Mouse (Mus musculus) testis, adult 10 weeks (tissue): ENCODE data around the gene Olfr352. TPM values are rescaled to one million over a fixed set of nuclear protein-coding genes. Genes with fewer than 3 reads are reported as not detected.

Experiments used
- polyA plus RNA-seq: library from polyadenylated mRNA; stranded (reverse); fragments of 350-450 nt; fragmentation: Illumina TruSeq; extraction: RNeasy Lipid Tissue Mini Kit (QIAGEN cat#74804); gene quantifications from one replicate; pipeline ENCODE4 v1.2.3, GENCODE M21; 2014; ENCODE audit warnings: low read depth, low replicate concordance

Gene Olfr352
- polyA plus RNA-seq = not detected

DNA sequence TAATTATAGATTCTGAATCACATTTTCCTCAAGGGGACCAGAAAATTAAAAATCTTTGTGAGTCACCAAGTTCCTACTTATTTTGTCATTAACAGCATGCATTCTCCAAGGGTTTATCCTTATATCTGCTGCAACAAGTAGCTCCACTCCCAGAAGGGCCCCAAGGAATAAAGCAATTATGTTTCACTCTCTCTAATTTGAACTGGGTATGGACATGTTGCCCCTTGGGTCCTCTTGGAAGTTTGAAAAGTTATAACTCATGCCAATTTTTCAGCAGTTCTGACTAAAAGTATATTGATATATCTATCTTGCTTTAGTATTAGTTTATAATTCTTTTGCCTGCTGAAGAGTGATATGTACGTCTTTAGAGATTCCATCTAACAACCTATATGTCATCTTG is at the start of gene Olfr352:
TSS of gene Olfr352 (plus strand) at position 301 of the 400 bp plus-strand sequence.

DNA sequence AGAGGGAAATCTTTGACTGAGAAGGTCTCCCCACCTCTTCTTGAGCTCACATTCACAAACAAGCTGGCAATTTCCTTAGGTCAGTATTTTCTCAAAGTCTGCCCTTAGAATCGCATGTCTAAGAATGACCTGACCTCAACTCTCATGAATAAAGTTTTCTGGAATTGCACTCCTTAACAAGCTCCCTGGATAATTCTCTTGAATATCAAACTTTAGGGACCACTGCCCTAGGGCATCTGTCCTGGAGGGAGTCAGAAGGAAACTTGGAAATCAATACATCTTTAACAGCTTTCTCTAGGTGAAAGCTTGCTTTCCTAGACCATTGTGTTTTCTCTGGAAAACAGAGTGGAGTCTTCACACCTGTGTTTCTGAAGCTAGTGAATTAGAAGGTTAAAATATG is 22.2 kb upstream of the Olfr352 start, which contains the start of gene Olfr350:
TSS of gene Olfr350 (plus strand) at position 301 of the 400 bp plus-strand sequence.

DNA sequence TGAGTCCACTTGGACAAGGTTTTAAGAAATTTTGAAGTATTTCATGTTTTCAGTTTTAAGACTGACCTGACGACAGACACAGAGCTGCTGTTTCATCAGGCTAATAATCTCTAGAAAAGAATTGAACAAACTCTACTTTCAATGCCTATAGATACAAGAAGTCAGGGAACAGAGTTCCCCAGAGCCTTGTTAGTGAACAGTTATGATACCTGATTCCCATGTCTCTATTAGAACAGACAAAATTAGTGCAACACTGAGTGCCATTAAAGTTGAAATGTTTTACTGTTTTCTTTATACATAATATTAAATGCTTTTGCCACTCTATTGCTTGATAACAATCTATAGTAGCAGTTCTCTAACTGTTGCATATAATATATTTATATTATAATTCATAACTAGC is 5.7 kb upstream of the Olfr352 start, which contains the start of gene Olfr351:
TSS of gene Olfr351 (minus strand) at position 101 of the 400 bp plus-strand sequence.

DNA sequence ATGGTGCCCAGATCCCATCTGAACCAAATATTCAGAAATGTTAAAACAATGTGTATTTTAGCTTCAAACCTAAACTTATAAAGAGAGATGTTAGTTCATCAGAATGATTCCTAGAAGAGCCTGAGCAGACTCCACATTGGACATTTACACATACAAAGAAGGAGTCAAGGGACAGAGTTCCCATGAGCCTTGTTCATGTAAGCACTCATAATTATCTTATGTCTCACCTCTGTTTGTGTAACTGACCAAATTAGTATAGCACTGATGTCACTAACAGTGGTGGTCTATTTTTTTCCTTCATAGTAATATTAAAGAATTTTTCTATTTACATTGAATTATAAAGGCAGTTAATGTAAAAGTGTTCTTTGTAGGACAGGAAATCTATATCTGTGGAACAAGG is 24.6 kb downstream of the Olfr352 start, which contains the start of gene Olfr353:
TSS of gene Olfr353 (minus strand) at position 101 of the 400 bp plus-strand sequence.

DNA sequence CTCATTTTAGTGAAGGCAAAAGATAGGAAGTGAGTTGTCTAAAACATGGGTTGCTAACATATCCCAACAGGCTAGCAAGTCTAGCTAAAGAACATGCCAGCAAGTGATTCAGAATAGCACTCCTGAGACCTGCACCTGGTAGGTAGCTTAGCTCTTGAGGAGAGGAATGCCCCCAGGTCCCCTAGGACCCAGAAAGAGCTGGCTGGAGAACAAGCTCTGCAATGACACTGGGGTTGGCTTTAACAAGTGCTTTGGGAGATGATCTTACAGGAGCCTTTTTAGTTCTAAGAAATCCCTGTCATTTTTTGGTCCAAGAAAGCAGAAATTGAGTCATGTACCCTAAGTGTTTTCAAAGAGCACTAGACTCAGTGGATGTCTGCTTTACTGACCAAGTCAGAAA is 37.1 kb downstream of the Olfr352 start, which contains the start of gene Olfr354:
TSS of gene Olfr354 (plus strand) at position 301 of the 400 bp plus-strand sequence.

Other genes starting within 250 kb of the Olfr352 start
- not detected for gene Olfr345, start 228.4 kb upstream of the Olfr352 start, polyA plus RNA-seq
- not detected for gene Olfr346, start 182.7 kb upstream of the Olfr352 start, polyA plus RNA-seq
- not detected for gene Olfr347, start 136.6 kb upstream of the Olfr352 start, polyA plus RNA-seq
- not detected for gene Olfr348, start 84.2 kb upstream of the Olfr352 start, polyA plus RNA-seq
- not detected for gene Olfr50, start 77.9 kb upstream of the Olfr352 start, polyA plus RNA-seq
- gene Olfr3, start 51.4 kb upstream of the Olfr352 start, polyA plus RNA-seq = not detected
- gene Olfr350, start 22.1 kb upstream of the Olfr352 start, polyA plus RNA-seq = not detected
- not detected for gene Olfr351, start 5.8 kb upstream of the Olfr352 start, polyA plus RNA-seq
- not detected for gene Olfr353, start 24.5 kb downstream of the Olfr352 start, polyA plus RNA-seq
- not detected for gene Olfr354, start 37.2 kb downstream of the Olfr352 start, polyA plus RNA-seq
- gene Olfr355, start 60.4 kb downstream of the Olfr352 start, polyA plus RNA-seq = not detected
- not detected for gene Olfr356, start 68.7 kb downstream of the Olfr352 start, polyA plus RNA-seq
- gene Olfr357, start 125.4 kb downstream of the Olfr352 start, polyA plus RNA-seq = 0.53 TPM
- not detected for gene Olfr358, start 140.9 kb downstream of the Olfr352 start, polyA plus RNA-seq
- not detected for gene Olfr360, start 197.3 kb downstream of the Olfr352 start, polyA plus RNA-seq
- 1.9 TPM for gene Olfr361, start 220.8 kb downstream of the Olfr352 start, polyA plus RNA-seq
- gene Olfr362, start 249.4 kb downstream of the Olfr352 start, polyA plus RNA-seq = 1.0 TPM